Mouse (Mus musculus): ENCODE results near the gene Slc4a5. TPM values are rescaled to one million over a fixed set of nuclear protein-coding genes. Genes with fewer than 3 reads are reported as not detected.

Gene Slc4a5
- polyA plus RNA-seq, 1 experiment from 2014 or later, result 0.06 TPM

DNA sequence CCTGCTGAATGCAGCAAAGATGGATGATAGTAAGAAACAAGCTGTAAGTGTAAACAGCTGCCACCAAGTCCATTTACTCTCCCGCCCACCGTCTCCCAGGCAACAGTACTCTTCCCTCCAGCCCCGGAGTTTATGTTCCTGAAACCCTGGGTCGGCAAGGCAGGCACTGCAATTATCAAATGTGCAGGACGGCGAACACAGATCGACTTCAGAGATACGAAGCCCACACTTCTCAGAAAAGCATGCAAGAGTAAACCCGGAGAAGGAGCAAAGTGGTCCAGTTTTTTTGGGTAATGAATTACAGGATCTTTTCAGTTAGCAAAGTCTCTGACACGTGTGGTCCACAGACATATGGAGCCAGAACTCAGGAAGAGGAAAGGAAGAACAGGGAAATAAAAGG lies 96.4 kb downstream of the Slc4a5 start:
- Histone ChIP-seq H3K9ac (no peak overlapping the region), H3K4me3 (peak overlapping the region; percentile 83), H3K36me3 (peaks cover 9% of the 10 kb centered on the region), H3K4me2 (peak overlapping the region; percentile 88), H3K27me3 (no peaks in the 10 kb centered on the region), H3K27ac (no peak overlapping the region), H3K4me1 (peaks cover 13% of the 10 kb centered on the region), H3K9me3 (no peaks in the 10 kb centered on the region)
- no peak for ATAC-seq (ENCODE audit: insufficient number of reproducible peaks, low FRiP score, low TSS enrichment, low read depth)
- 3% methylated on average over 10 of the region's 10 CpGs for WGBS

DNA sequence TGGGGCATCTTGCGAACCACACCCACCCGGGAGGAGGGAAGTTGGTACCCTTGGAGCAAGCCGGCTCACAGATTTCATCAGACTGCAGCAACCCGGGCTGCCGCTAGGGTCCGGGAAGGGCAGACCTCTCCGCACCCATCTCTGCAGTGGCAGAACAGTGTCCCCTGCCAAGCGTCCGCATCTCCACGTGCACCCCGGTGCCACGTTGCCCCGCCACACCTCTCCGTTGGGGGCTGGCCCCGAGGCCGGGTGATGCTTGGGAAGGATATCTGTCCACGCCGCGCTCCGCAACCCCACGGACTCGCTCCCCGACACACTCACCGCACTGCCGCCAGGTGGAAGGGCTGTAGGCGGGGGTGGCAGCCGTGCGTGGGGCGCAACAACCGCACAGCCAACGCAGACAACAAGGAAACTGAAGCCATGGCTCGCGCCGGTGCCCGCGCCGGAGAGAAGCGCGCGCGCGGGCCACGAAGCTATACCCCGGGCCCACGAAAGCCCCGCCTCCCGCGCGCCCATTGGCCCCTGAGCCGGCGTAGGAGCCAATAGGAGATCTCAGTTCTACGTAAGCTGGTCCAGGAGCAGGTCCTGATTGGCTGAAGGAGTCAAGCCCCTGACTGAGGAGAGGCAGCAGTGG lies 97.6 kb downstream of the Slc4a5 start:
- under 1% methylated on average over 52 of the region's 52 CpGs for WGBS
- Histone ChIP-seq H3K27ac (peak overlapping the region; percentile 64; the same call in 1 of the 2 replicates), H3K36me3 (0 out of 2 replicates have a peak, but pooled peaks cover 4% of the 10 kb centered on the region), H3K9ac (peak overlapping the region; percentile 64), H3K4me2 (peak overlapping the region; percentile 88), H3K9me3 (no peaks in the 10 kb centered on the region), H3K4me3 (peak overlapping the region; percentile 83), H3K27me3 (no peaks in the 10 kb centered on the region), H3K4me1 (peaks cover 13% of the 10 kb centered on the region)
- ATAC-seq (ENCODE audit: insufficient number of reproducible peaks, low FRiP score, low TSS enrichment, low read depth), result peak; percentile 96

DNA sequence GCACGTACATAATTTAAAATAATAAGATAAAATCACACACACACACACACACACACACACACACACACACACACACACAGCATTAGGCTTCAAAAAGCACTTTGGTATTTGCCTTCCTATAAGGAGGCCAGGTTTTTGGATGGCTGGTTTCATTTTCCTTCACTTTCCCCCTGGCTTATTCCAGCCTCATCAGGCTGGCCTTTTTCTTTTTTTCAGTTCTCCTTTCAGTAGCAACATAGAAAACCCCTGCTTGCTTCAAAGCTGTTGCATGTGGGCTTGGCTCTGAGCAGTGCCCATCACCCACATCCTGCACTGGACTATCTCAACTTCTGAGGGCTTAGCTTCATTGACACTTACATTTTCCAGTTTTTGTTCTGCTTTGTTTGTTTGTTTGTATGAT lies 102.3 kb downstream of the Slc4a5 start:
- Histone ChIP-seq H3K27ac (no peak overlapping the region), H3K4me1 (peaks cover 6% of the 10 kb centered on the region), H3K27me3 (no peaks in the 10 kb centered on the region), H3K9ac (no peak overlapping the region), H3K36me3 (no peaks in the 10 kb centered on the region), H3K4me2 (no peak overlapping the region), H3K9me3 (no peaks in the 10 kb centered on the region), H3K4me3 (no peak overlapping the region)
- 25% methylated on average over 1 of the region's 1 CpGs for WGBS
- no peak for ATAC-seq (ENCODE audit: insufficient number of reproducible peaks, low FRiP score, low TSS enrichment, low read depth)

DNA sequence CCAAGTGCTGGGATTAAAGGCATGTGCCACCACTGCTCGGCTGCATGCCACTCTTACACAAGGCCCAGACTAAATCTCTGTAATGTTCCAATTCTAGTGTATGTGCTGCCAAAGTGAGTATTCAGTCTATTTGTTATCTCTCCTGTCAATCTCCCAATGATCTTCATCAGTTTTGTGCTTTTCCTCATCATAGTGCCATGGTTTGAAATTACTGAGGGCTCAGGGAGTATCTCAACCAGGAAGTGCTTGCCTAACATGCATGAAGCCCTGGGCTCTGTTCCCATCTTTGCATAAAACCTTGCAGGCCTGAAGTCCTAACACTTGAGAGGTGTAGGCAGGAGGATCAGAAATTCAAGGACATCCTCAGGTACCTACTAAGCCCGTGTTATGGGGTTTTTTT lies 103.2 kb downstream of the Slc4a5 start:
- no peak overlapping the region for H3K9ac ChIP-seq
- H3K27me3 ChIP-seq, result no peaks in the 10 kb centered on the region
- ATAC-seq (ENCODE audit: insufficient number of reproducible peaks, low FRiP score, low TSS enrichment, low read depth), result no peak
- 58% methylated on average over 2 of the region's 2 CpGs for WGBS
- H3K4me1 ChIP-seq, result peaks cover 7% of the 10 kb centered on the region
- no peak overlapping the region for H3K4me2 ChIP-seq
- H3K36me3 ChIP-seq, result no peaks in the 10 kb centered on the region
- H3K4me3 ChIP-seq, result no peak overlapping the region
- H3K27ac ChIP-seq, result no peak overlapping the region
- no peaks in the 10 kb centered on the region for H3K9me3 ChIP-seq

DNA sequence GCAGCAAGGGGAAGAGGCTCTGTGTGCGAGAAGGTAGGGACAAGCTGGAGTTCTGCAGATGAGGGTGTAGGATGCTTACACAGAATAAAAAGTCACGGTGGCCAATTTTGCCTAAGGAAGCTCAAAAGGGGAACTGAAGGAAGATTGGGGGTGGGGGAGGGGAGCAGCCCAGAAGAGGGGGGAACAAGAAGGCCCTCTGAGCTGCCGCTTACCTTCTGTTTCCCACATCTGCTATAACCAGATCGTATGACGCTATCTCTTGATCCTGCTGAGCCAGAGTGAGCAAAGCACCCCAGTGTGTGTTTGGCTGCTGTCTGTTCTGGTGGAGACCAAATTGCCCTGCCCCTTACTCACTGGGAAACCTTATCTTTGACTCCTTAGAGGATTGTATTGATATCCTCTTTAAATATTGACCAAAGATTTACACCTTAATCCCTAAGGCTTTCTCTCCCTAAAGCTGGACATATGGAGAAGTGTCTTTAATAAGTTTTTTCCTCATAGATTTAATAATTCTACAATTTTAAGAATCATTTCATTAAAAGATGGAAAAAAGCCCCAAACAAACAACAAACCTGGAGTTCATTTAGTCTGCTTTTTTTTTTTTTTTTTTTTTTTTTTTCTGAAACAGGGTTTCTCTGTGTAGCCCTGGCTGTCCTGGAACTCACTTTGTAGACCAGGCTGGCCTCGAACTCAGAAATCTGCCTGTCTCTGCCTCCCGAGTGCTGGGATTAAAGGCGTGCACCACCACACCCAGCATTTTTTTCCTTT lies 104.2 kb downstream of the Slc4a5 start:
- no peak overlapping the region for H3K9ac ChIP-seq
- H3K27me3 ChIP-seq, result no peaks in the 10 kb centered on the region
- no peak overlapping the region for H3K4me3 ChIP-seq
- 69% methylated on average over 8 of the region's 8 CpGs for WGBS
- peaks cover 7% of the 10 kb centered on the region for H3K4me1 ChIP-seq
- no peak for ATAC-seq (ENCODE audit: insufficient number of reproducible peaks, low FRiP score, low TSS enrichment, low read depth)
- no peak overlapping the region for H3K27ac ChIP-seq
- no peaks in the 10 kb centered on the region for H3K9me3 ChIP-seq
- no peak overlapping the region for H3K4me2 ChIP-seq
- peaks cover 1% of the 10 kb centered on the region; the same call in 1 of the 2 replicates for H3K36me3 ChIP-seq

DNA sequence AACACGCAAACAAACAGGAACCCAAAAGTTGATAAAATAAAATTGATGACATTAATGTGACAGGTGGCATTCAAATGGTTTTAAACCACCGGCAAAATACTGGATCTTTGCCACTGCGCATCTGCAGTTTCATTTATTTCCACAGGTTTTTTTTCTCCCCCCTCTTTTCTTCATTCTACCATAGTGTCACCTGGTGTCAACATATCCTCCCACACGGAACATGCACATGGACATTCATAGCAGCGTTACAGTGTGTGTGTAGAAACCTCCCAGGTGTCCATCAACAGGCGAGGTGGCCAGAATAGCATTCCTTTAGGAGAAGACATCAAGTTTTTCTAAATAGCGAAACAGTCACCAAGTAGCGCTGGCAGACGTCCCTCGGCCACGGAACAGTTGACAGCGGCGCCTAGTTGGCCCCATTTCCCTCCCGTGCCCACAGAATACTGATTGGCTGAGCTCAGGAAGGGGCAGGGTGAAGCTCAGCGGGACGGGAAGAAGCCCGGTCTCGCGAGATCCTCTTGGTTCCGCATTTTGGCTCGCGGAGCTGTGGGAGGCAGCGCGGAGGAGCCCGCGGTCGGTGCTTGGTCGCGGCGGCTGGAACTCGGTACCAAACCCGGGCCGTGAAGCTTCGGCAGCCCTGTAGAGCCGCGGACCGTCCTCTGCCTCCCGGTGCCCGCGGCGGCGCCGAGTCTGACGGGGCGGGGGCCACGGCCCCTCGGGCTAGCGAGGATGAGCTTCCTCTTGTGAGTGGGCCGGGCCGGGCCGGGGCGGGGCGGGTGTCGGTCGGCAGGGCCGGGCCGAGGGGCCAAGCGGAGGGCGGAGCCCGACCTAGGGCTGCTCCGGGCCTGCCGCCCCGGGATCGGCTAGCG lies 106.1 kb downstream of the Slc4a5 start, which contains the start of the genes Mthfd2 and Mob1a:
TSS of gene Mthfd2 (minus strand) at position 384 of the 869 bp plus-strand sequence.
TSS of gene Mob1a (plus strand) at position 492 of the 869 bp plus-strand sequence.
- Histone ChIP-seq H3K4me1 (peaks cover 7% of the 10 kb centered on the region), H3K4me2 (peak within 1 kb of the TSS; percentile 65), H3K4me3 (peak within 1 kb of the TSS; percentile 67), H3K27me3 (no peaks in the 10 kb centered on the region), H3K36me3 (peaks cover 14% of the 10 kb centered on the region), H3K27ac (peak within 1 kb of the TSS; percentile 93), H3K9me3 (no peaks in the 10 kb centered on the region), H3K9ac (peak within 1 kb of the TSS; percentile 81)
- under 1% methylated on average over 64 of the region's 65 CpGs for WGBS
- ATAC-seq (ENCODE audit: insufficient number of reproducible peaks, low FRiP score, low TSS enrichment, low read depth), result peak; percentile 97

DNA sequence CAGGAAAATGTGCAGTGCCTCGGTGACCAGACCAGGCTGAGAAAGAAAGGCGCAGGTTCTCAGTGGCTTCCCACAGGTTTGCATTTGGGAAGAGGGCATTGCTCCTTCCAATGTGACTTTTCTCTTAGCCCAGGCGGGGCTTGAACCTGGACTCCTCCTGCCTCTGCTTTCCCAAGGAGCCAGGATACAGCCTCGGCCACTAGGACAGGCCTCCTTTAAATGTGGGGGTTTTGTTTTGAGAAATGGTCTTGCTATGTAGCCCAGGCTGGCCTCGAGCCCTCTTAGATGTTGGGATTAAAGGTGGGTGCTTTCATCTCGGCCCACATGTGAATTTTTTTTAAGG lies 106.7 kb downstream of the Slc4a5 start:
- ATAC-seq (ENCODE audit: insufficient number of reproducible peaks, low FRiP score, low TSS enrichment, low read depth), result no peak
- peak overlapping the region; percentile 81 for H3K9ac ChIP-seq
- H3K9me3 ChIP-seq, result no peaks in the 10 kb centered on the region
- 4% methylated on average over 6 of the region's 6 CpGs for WGBS
- H3K27me3 ChIP-seq, result no peaks in the 10 kb centered on the region
- H3K4me3 ChIP-seq, result peak overlapping the region; percentile 67
- peaks cover 7% of the 10 kb centered on the region for H3K4me1 ChIP-seq
- peak overlapping the region; percentile 93 for H3K27ac ChIP-seq
- peak overlapping the region; percentile 65 for H3K4me2 ChIP-seq
- peaks cover 20% of the 10 kb centered on the region for H3K36me3 ChIP-seq

DNA sequence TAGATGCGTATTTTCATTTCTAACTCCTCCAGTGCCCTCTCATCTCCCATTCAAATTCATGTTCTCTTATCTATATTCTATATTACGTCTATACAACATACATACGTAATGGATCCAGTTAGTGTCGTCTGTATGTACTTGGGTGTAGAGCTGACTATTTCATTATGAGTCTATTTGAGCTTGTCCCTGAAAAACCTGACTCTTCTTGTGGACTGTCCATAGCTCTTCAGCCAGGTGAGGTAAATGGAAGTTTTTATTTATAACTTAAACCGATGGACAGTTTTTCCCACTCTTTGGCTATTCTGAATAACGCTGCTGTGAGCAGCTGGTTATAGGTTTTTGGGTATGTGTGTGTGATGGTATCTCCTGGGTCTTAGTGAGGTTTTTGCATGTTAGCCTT lies 107.1 kb downstream of the Slc4a5 start:
- Histone ChIP-seq H3K27me3 (no peaks in the 10 kb centered on the region), H3K36me3 (peaks cover 24% of the 10 kb centered on the region), H3K27ac (no peak overlapping the region), H3K9ac (no peak overlapping the region), H3K4me2 (peak overlapping the region; percentile 65), H3K4me1 (peaks cover 7% of the 10 kb centered on the region), H3K4me3 (peak overlapping the region; percentile 67), H3K9me3 (no peaks in the 10 kb centered on the region)
- no peak for ATAC-seq (ENCODE audit: insufficient number of reproducible peaks, low FRiP score, low TSS enrichment, low read depth)
- 55% methylated on average over 6 of the region's 6 CpGs for WGBS

DNA sequence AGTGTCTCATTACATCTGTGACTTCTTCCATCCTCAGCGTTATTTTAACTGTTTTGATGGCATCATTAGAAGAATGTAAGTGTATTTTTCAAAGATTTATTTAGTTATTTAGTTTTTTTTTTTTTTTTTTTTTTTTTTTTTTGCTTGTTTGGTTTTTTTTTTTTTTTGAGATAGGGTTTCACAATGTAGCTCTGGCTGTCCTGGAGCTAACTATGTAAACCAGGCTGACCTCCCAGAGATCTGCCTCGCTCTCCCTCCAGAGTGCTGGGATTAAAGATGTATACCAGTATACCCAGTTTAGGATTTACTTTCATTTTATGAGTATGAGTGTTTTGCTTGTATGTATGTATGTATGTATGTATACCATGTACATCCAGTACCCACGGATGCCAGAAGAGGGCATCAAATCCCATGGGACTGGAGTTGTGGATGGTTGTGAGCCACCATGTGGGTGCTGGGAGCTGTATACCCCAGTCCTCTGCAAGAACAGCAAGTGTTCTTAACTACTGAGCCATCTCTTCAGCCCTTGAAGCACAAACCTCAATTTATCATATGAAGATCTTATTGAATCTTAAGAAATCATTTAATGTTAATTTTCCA lies 108.1 kb downstream of the Slc4a5 start:
- 91% methylated on average over 3 of the region's 3 CpGs for WGBS
- H3K4me3 ChIP-seq, result no peak overlapping the region
- peaks cover 30% of the 10 kb centered on the region for H3K36me3 ChIP-seq
- H3K27ac ChIP-seq, result no peak overlapping the region
- peaks cover 7% of the 10 kb centered on the region for H3K4me1 ChIP-seq
- ATAC-seq (ENCODE audit: insufficient number of reproducible peaks, low FRiP score, low TSS enrichment, low read depth), result no peak
- no peaks in the 10 kb centered on the region for H3K9me3 ChIP-seq
- no peak overlapping the region for H3K9ac ChIP-seq
- peak overlapping the region; percentile 65; the same call in 1 of the 2 replicates for H3K4me2 ChIP-seq
- H3K27me3 ChIP-seq, result no peaks in the 10 kb centered on the region

DNA sequence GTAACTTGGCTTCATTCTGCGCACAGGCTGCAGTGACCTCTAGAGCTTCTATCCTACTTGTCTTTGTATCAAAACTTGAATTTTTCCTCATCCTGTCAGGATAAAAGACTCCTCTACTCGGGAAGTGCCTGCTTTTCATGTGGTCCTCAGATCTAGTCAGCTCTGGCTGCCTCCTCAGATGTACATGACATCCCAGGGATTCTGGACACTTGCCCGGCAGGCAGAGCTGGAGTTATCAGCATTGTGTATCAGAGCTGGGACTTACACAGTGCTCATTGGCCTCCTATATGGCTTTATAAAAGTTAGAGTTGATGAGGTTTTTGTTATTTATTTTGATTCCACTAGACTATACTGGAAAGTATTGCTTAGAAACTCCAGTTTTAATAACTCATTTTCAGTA lies 121.8 kb downstream of the Slc4a5 start:
- ATAC-seq (ENCODE audit: insufficient number of reproducible peaks, low FRiP score, low TSS enrichment, low read depth), result no peak
- H3K27me3 ChIP-seq, result no peaks in the 10 kb centered on the region
- no peak overlapping the region for H3K9ac ChIP-seq
- no peak overlapping the region for H3K4me3 ChIP-seq
- no peaks in the 10 kb centered on the region for H3K4me1 ChIP-seq
- peaks cover 57% of the 10 kb centered on the region for H3K36me3 ChIP-seq
- 80% methylated on average over 3 of the region's 3 CpGs for WGBS
- H3K4me2 ChIP-seq, result no peak overlapping the region
- no peaks in the 10 kb centered on the region for H3K9me3 ChIP-seq
- no peak overlapping the region for H3K27ac ChIP-seq

DNA sequence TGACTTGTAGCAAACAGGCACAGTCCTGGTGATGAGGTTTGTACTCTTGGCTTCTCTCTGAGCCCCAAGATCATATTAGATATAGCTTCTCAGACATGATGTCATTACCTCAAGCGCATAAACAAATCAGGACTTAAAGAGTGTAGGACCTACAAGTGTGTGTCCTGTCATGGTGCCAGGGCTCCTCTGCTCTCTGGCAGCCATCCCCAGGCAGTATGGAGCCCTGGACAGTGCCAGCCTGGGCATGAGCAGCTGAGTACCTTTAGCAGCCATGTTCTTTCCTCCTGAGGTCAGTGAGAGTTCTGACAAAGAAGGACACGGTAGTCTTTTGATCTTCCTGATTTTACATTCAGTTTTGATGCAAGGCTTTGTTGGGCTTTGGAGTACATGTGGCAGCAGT lies 123.3 kb downstream of the Slc4a5 start:
- ATAC-seq (ENCODE audit: insufficient number of reproducible peaks, low FRiP score, low TSS enrichment, low read depth), result no peak
- no peaks in the 10 kb centered on the region for H3K27me3 ChIP-seq
- no peaks in the 10 kb centered on the region for H3K9me3 ChIP-seq
- H3K27ac ChIP-seq, result no peak overlapping the region
- no peak overlapping the region for H3K9ac ChIP-seq
- no peak overlapping the region for H3K4me2 ChIP-seq
- no peak overlapping the region for H3K4me3 ChIP-seq
- H3K36me3 ChIP-seq, result peaks cover 45% of the 10 kb centered on the region
- H3K4me1 ChIP-seq, result no peaks in the 10 kb centered on the region
- 98% methylated on average over 2 of the region's 2 CpGs for WGBS

Data from limb, embryonic 15.5 days (tissue).